Mouse (Mus musculus) left cerebral cortex, adult 2 months (tissue): ENCODE measurements around the gene Ugt1a6b. TPM values are rescaled to one million over a fixed set of nuclear protein-coding genes. Genes with fewer than 3 reads are reported as not detected.

Experiments used
- DNase-seq, 2 experiments: peaks; one replicate each; pipeline ENCODE4 v3.0.0; 2021 to 2022; ENCODE audit warnings: low spot score in 2 of 2, mixed read lengths in 1 of 2; ENCODE audit errors: extremely low spot score in 1 of 2
- H3K27ac ChIP-seq: fragments of 200-600 bp; 2 replicates; pipeline ENCODE4 v1.8.1; 2022
- H3K4me3 ChIP-seq: fragments of 200-600 bp; 2 replicates; pipeline ENCODE4 v1.8.1; 2022
- CTCF ChIP-seq: fragments of 200-600 bp; IDR thresholded peaks from 2 replicates; pipeline ENCODE4 v1.8.1; 2022; ENCODE audit warnings: antibody characterized with exemption, mild to moderate bottlenecking, moderate library complexity
- intact Hi-C: fragments of 180-260 bp; cut with DNase I; formaldehyde crosslinking; loops from one replicate; pipeline ENCODE4 v1.15.1; 2025
- total RNA-seq, 2 experiments: library from RNA; stranded (reverse); gene quantifications; 2 replicates each; pipeline ENCODE4 v1.2.3; 2021

Gene Ugt1a6b
- total RNA-seq, 2 experiments from 2014 or later, result not detected

- intact Hi-C loops, result no loop called here
- TF ChIP-seq CTCF, result no peak
- H3K4me3 ChIP-seq, result no peak overlapping the region
- no peak overlapping the region for H3K27ac ChIP-seq
- DNase-seq, result no peak
These were observed 157.1 kb downstream of the Ugt1a6b start for GRCm38 (mm10) chr1:88260114-88260513.

GRCm38 (mm10) chr1:88260604-88261377, 157.7 kb downstream of the Ugt1a6b start:
- Histone ChIP-seq H3K27ac (no peak overlapping the region), H3K4me3 (no peak overlapping the region)
- no peak for TF ChIP-seq CTCF
- intact Hi-C loops, result no loop called here
- DNase-seq, result no peak

- DNase-seq, result no peak
- intact Hi-C loops, result no loop called here
- TF ChIP-seq CTCF, result no peak
- no peak overlapping the region for H3K4me3 ChIP-seq
- H3K27ac ChIP-seq, result no peak overlapping the region
These were observed 158.7 kb downstream of the Ugt1a6b start for GRCm38 (mm10) chr1:88261706-88262105.

DNA sequence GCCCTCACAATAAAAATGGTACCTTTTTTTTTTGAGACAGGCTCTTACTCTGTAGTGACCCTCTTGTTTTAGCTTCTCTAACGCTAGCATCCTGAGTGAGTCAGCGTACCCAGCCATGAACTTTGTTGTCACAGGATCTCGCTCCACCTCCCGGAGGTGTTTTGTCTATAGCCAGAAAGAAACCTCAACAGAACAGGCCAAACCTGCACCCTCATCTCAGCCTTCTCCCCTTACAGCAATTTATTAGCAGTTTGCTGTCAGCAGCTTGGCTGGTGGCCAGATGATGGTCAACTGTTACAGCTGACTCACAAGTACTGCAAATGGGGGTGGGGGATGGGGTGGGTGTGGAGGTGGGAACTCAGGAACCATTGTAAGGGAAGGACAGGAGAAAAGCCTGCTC, 159.2 kb downstream of the Ugt1a6b start:
- Histone ChIP-seq H3K27ac (no peak overlapping the region), H3K4me3 (no peak overlapping the region)
- intact Hi-C loops, result no loop called here
- DNase-seq, result no peak
- TF ChIP-seq CTCF, result no peak

DNA sequence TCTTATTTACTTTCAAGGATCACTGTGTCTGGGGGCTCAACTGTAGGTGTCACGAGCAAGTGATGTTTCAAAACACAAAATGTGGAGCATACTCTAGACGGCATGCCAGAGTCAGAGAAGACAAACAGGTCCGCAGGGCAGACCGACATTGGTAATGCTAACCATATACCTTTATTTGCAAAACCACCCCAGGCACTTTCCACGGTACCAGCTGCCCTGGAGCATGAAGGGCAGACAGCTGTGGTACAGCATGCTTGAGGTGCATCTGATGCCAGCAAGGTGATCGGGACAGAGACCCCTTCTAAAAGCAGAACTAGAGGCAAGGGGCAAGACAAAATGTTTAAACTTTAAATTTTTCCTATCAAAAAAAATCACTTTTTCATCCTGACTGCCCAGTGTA, 159.9 kb downstream of the Ugt1a6b start:
- no peak overlapping the region for H3K27ac ChIP-seq
- intact Hi-C loops, result no loop called here
- TF ChIP-seq CTCF, result no peak

DNA sequence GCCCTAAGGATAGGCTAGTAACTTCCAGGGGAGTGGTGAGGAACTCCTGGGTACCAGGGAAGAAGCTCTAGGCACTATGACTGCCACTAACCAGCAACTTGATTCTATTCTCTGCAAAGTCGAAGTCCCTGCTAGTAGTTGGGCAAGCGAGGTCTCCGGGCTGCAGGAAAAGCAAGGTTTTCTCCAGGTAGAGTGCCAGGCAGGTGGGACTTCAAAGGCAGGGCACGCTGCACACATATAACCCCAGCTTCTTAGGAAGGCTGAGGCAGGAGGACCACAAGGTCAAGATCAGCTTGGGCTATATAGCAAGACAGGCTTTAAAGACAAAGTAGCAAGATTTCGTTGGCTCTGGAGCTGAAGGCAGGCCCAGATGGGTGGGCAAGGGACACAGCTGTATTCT, 160.7 kb downstream of the Ugt1a6b start:
- intact Hi-C loops, result no loop called here
- no peak overlapping the region for H3K27ac ChIP-seq
- TF ChIP-seq CTCF, result no peak

More for the DNA sequence above, 159.9 kb downstream of the Ugt1a6b start:
- no peak for DNase-seq
- no peak overlapping the region for H3K4me3 ChIP-seq

GRCm38 (mm10) chr1:88264237-88264868, 161.3 kb downstream of the Ugt1a6b start:
- no peak for TF ChIP-seq CTCF
- no peak for DNase-seq
- Histone ChIP-seq H3K4me3 (no peak overlapping the region), H3K27ac (no peak overlapping the region)
- intact Hi-C loops, result no loop called here

More for the DNA sequence above, 160.7 kb downstream of the Ugt1a6b start:
- no peak for DNase-seq
- H3K4me3 ChIP-seq, result no peak overlapping the region

DNA sequence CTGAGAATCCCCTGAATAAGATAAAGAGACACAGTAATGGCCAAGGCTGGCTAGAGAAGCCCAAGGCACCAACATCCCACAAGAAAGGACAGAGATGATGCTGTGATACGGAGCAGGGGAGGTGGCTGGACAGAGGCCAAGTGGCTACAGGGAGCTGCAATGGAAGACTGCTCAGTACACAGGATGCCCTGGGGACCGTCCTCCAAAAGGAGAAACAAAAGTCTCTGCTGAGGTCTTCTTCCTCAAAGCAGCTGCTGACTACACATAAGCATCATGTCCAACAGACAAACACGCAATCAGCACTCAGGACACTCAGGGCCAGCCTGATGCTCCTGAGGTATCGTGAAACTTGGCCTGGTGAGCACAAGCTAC, 161.8 kb downstream of the Ugt1a6b start:
- Histone ChIP-seq H3K4me3 (no peak overlapping the region), H3K27ac (no peak overlapping the region)
- TF ChIP-seq CTCF, result no peak
- no peak for DNase-seq
- intact Hi-C loops, result no loop called here

DNA sequence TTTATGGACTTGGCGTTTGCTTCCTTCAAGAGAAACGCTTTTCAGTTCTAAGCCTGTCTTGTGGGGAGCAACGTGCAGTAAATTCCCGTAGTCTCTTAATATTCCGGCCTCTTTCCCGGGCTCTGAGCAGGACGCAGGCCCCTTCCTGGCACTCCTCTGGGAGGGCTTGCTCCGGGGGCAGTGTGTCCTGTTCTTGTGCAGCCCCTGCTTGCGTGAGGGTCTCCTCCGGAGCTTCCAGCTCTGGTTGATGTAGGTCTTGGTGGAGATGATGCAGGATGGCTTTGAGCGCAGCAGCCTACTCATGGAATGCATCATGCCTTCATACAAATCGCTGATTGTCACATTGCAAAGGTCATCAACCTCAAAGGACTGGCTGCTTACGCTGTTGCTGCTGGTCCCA, 163.1 kb downstream of the Ugt1a6b start:
- DNase-seq, result no peak
- no peak for TF ChIP-seq CTCF
- intact Hi-C loops, result loop anchor here (1.0 kb wide), 1 partner anchor 8 kb away; no protein-coding TSS in a partner anchor
- H3K4me3 ChIP-seq, result no peak overlapping the region
- no peak overlapping the region for H3K27ac ChIP-seq

GRCm38 (mm10) chr1:88267489-88267888, 164.4 kb downstream of the Ugt1a6b start:
- intact Hi-C loops, result no loop called here
- TF ChIP-seq CTCF, result no peak
- H3K27ac ChIP-seq, result no peak overlapping the region
- H3K4me3 ChIP-seq, result no peak overlapping the region
- no peak for DNase-seq

- intact Hi-C loops, result no loop called here
- Histone ChIP-seq H3K4me3 (no peak overlapping the region), H3K27ac (no peak overlapping the region)
- DNase-seq, result no peak
- no peak for TF ChIP-seq CTCF
These were observed 165.0 kb downstream of the Ugt1a6b start for GRCm38 (mm10) chr1:88268070-88268469.

Other genes starting within 250 kb of the Ugt1a6b start
- gene Dgkd, start 250.0 kb upstream of the Ugt1a6b start, total RNA-seq, result 100 to 1,000 TPM in 1 of 2 experiments, 10 to 100 TPM in 1; 95.3 to 106 TPM
- 10 to 100 TPM; 24.2 to 25.4 TPM for gene Usp40, start 94.7 kb upstream of the Ugt1a6b start, total RNA-seq
- not detected for gene Ugt1a10, start 47.9 kb upstream of the Ugt1a6b start, total RNA-seq
- gene Ugt1a9, start 32.5 kb upstream of the Ugt1a6b start, total RNA-seq, result not detected
- not detected for gene Ugt1a8, start 15.4 kb upstream of the Ugt1a6b start, total RNA-seq
- under 1 TPM; 0.54 to 0.82 TPM for gene Ugt1a7c, start 8.2 kb upstream of the Ugt1a6b start, total RNA-seq
- gene Ugt1a6a, start 31.6 kb downstream of the Ugt1a6b start, total RNA-seq, result 1 to 10 TPM; 1.5 to 2.3 TPM
- under 1 TPM in 1 of 2 experiments, not detected in 1; 0.34 TPM for gene Ugt1a5, start 62.8 kb downstream of the Ugt1a6b start, total RNA-seq
- gene Ugt1a2, start 97.3 kb downstream of the Ugt1a6b start, total RNA-seq, result not detected
- gene Dnajb3, start 102.5 kb downstream of the Ugt1a6b start, total RNA-seq, result 1 to 10 TPM; 1.8 to 1.9 TPM
- under 1 TPM in 1 of 2 experiments, not detected in 1; 0.32 TPM for gene Ugt1a1, start 108.7 kb downstream of the Ugt1a6b start, total RNA-seq
- gene Mroh2a, start 123.7 kb downstream of the Ugt1a6b start, total RNA-seq, result under 1 TPM in 1 of 2 experiments, not detected in 1; 0.19 TPM
- 10 to 100 TPM; 45.8 to 47.2 TPM for gene Hjurp, start 174.4 kb downstream of the Ugt1a6b start, total RNA-seq
- under 1 TPM; 0.23 to 0.26 TPM for gene Trpm8, start 174.4 kb downstream of the Ugt1a6b start, total RNA-seq